Mouse (Mus musculus) hematopoietic stem cell, adult 5-6 weeks (primary cell): ENCODE measurements around the gene Dpysl4. TPM values are rescaled to one million over a fixed set of nuclear protein-coding genes. Genes with fewer than 3 reads are reported as not detected.
A peak's percentile ranks its signal among the peaks of the same experiment; 100 is the strongest.

Source experiments
- ATAC-seq, 2 experiments: fragments of 125-278 bp in 1 of 2; replicated peaks in 1 of 2; 2 replicates each; pipeline ENCODE4 v1.8.0; 2016 to 2017; ENCODE audit warnings: inconsistent platforms in 2 of 2, mild to moderate bottlenecking in 2 of 2, moderate number of reproducible peaks in 2 of 2, low read depth in 1 of 2, moderate TSS enrichment in 1 of 2; ENCODE audit not compliant: low FRiP score in 2 of 2, poor library complexity in 2 of 2, severe bottlenecking in 2 of 2, insufficient read depth in 1 of 2, low TSS enrichment in 1 of 2
- total RNA-seq: library from RNA; stranded (forward); fragments of 172-1452, 232-1000 nt; gene quantifications from 2 replicates; pipeline ENCODE4 v1.2.3, GENCODE M21; 2017

Dpysl4 gene
- total RNA-seq, result not detected in 2 replicates

DNA sequence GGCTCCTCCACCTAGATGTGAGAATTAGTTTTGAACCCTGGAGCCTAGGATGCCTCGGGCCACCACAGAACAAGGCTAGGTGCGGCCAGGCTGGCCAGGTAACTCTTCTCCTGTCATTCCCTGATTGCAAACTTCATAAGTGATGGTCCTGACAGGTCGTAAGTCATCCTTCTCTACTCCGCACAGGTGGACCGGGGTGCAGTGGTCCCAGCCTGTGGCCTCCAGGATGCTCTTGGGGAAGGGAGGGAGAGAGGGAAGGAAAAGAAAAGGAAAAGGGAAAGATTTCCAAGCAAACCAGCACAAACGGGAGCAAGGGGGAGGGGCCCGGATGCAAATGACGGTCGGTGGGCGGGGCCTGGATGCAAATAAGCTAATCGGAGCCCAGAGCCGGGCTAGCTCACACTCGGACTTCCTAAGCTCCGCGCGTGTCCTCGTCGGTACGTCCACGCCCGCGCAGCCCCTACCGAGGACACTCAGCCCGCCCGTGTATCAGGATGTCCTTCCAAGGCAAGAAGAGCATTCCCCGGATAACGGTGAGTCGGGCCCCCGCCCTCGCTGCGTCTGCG lies at the start of gene Dpysl4:
Gene Dpysl4 (plus strand): TSS at position 373 of the 566 bp plus-strand sequence.
- no peak for ATAC-seq

DNA sequence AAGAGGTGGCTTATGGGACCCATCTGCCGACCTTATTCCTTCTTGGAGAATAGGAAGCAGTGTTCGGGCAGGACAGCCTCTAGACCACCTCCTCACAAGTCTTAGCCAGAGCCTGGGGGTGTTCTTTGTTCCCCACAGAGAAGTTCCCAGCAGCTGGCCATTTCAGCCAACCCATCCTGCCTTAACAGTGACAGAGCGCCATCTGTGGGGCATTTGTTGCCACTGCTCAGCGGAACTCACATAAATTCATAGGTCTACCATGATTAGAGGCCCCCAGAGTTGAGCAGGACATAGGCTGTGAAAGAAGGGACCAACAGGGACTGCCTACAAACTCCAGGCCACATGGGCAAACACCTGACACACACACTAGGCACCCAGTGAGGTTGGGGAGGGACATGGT lies 22.4 kb upstream of the Dpysl4 start:
- ATAC-seq, result 0 out of 4 replicates have a peak, but pooled peaks of 1 of the 2 experiments have one; percentile 49

DNA sequence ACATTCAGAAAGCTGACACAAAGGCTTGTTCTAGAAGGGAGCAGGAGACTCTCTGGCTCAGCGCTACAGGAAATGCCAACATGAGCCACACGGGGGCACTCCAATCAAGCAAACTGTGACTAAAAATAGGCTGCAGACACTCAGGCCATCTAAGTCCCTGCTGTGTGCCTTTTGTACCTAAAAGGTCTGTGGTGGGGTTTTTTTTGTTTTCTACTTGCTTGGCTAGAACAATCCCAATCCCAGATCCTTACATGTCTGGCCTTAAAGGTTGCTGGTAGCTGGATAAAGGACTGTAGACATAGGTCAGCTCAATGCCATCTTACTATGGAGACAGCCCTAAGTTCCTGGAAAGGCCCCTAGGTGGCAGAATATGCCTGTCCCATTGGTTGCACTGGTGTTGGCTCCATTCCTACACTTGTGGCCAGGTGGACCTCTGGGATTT lies 17.6 kb upstream of the Dpysl4 start:
- peak; percentile 73 to 84 for ATAC-seq

DNA sequence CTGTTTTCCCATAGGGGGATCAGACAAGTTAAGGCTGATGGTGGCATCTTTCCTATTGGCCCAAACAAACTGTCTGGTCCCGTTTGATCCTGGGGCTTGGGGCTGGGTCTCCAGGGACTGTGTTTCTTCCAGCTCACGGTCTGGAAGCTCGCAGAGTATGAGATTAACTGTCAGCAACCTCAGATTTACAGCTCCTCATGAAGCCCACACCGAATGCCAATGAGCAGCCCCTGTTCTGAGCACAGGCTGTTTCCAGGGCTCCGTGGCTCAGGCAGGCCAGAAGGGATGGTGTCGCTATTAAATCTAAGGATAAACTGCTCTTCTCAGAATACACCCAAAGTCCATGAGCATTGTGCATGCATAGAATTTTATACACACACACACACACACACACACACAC lies 11.6 kb upstream of the Dpysl4 start:
- no peak for ATAC-seq

DNA sequence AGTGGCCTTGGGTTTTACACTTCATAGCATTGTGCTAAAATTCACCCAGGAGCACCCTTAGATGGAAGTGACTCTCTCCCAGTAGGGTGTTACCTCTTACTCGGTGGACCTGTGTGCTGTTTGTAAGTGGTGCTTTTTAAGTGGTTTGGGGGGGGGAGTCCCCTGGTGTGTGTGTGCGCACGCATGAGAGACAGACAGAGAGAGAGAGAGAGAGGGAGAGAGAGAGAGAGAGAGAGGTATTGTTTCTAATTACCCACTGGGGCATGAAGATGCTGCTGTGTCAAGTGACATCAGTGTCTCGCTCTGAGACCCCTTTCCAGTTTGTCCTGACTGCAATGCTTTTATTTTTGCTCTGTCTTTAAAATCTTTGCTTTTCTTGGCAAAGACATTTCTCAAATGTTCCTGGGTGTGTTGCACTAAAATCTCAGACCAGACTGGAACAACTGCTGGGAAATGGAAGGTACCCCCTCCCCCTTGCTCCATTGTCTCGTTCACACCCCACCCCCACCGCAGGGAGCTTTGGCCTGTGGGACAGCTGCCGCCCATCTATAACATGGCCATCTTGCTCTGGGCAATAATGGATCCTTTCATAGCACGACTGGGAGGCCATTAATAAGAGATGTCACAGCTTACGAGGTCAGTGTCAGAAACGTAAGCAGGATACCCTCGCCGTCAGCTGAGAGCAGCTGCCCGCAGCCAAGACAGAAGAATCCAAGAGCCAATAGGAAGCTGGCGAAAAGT lies 10.6 kb upstream of the Dpysl4 start:
- no peak for ATAC-seq

DNA sequence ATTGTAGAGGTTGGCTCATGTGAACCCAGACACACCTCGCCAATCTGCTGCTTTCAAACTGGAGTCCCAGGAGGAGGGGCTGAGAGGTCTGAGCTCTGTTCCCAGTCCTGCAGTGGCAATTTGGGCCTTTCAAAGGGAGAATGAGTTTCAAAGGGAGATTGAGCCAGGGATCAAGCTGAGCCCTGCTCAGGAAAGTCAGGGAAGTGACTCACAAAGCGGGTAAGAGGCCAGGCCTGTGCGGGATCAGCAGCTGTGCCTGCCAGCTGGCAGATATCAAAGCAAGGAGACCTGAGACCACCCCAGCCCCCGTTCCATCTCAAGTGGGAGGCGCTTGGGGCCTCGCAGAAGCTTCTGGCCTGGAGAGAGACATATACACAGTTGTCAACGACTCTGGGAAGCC lies 8.5 kb upstream of the Dpysl4 start:
- ATAC-seq, result no peak

DNA sequence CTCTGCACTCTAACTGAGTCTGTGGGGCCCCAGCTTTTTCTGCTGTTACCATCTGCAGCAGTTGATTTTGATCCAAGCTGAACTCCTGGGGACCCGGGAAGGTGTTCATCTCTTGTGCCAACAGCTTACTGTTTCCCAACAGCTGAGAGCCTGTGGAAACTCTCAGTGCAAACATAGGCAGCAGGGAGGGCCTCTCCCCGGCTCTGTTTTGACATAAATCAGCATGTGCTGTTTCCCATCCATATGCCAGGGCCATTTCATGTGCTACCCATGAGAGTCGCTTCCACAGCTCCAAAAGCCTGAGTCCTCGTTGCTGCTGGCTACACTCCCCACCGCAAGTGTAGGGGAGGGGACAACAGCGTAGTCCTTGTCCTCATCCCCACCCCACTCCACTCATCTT lies 7.6 kb upstream of the Dpysl4 start:
- no peak for ATAC-seq

DNA sequence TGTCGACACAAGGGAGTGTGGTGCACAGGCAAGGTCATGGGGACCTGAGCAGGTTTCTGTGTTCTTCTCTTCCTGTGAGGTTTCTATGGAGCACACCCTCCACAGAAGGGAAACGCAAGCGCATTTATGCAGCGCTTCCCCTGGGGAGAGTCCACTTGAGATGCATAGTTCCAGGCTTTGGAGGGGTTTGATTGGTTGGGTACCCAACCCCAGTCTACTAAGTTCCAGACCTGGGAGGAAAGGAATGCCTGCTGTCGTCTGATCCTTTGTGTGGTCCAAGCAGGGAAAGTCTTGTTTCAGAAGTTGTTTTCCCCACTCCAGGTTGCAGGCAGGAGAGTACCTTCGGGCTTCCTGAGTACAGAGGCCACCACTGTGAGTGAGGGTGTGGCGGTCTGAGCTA lies 6.7 kb upstream of the Dpysl4 start:
- no peak for ATAC-seq

DNA sequence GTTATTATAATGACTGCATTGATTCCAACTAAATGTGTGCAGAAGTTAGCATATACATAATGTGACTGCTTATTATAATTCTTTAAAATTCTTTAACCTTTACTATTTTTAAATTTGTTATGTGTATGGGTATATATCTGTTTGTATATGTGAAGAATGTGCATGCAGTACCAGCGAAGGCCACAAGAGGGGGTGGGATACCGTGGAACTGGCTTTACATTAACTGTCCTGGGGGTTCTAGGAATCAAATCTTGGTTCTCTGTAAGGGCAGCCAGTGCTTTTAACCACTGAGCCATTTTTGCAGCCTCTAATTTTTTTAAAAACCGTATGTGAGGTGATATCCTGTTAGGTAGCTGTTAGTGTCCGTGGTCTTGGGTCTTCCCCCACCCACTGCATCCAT lies 5.1 kb upstream of the Dpysl4 start:
- no peak for ATAC-seq

DNA sequence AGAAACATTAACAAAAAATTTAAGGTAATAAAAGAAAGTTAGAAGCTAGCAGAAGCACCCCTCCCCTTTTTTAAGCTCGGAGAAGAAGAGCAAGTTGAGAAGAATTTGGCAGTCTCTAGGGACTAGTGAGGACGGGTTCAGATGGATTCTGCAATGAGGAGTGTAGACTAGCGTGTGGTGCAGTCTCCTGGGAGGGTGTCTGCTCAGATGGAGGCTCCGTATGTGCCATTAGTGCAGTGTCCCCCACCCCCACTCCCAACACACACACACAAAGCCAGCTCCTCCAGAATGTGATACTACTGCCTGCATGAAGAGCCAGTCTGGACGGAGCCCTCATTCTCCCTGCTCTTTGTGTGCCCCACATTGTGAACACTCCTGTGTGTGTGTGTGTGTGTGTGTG lies 4.6 kb upstream of the Dpysl4 start:
- ATAC-seq, result no peak

DNA sequence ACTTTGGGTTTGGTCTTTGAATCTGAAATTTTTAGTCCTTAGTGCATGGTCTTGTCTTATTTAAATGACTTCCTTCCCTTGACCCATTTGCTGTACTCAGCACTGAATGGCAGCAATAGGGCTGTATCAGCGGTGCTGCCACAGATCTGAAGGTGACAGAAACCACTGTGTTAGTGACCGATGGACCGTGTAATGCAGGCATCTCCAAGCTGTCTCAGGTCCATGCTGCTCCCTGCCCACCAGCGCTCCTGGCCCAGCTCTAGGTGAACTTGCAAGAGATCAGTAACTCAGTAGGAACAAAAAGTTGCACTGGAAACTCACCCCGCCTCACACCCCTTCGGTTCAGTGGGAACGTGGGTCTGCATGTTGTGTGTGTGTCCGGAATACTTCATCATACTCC lies 3.5 kb upstream of the Dpysl4 start:
- no peak for ATAC-seq

DNA sequence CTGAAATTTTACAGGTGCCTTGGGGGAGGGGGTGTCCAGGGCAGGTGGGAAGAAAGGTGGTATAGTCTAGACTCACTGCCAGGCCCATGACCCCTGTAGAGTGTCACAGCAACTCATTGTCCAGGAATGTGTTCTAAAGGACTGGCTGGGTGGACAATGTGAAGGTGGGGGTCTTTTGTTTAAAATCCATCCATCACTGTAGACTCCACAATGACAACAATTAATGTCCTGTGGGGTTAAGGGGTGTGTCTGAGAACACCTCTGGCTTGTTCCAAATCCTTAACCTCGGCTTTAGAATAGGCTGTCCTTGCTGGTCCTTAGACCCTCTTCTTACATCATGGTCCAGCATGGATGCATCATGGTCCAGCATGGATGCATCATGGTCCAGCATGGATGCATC lies 1.5 kb upstream of the Dpysl4 start:
- ATAC-seq, result no peak

DNA sequence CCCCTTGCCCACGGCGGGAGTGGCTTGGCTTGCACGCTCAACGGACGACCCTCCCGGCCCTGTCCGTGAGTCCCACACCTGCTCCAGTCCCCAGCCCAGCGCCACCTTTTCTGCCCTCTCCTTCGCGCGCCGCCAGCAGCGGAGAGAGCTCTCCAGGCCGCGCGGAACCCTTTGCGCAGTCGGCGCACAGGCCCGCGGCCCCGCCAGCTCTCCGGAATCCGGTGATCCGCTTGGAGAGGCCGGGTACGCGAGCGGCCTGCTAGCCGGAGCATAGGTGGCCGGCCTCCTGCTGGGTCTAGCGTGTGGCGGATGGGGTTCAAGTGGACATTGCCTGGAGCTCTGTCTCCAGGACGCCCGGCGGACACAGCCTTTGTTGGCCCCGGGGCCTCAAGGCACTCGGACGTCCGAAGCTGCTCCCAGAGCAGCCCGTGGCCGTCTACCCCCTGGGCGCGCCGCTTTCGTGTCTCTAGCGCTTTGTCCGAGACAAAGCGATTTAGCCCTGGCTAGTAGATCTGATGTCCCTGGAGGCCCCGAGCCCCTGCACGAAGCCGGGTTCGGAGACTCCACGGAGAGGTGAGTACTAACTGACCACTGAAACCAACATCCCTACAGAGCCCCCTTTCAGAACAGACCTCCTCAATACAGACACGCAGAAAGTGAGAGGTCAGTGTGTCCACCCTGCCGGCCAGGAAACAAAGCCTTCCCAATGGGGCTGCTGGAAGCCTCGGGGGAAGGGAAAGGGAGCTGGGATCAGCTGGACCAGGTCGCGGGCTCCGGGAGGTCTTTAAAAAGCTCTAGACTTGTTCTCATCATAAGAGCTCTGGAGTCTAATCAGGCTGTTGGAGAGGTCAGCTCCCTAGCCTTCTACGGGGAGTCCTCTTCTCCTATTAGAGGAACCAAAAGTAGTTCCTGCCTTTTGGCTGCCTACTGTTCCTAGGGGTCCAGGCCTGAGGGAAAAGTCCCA lies 676 bp downstream of the Dpysl4 start:
- no peak for ATAC-seq

DNA sequence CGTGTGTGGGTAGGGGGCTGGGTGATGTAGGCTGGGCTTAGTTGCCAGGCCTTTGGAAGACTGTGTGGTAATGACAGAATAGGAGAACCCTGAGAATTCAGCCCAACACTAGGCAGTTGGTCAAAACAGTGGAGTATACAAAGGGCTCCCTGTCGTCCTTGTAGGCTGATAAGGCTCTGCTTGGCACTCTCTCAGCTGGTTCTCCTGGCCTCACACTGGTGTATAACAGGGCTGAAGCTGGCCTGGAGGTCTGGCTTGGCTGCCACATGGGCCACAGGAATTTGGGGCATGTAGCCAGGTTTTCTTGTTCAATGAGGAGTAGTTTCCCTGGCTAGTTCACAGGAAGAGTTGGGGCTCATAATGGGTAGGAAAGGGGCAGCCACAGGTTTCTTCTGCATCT lies 2.0 kb downstream of the Dpysl4 start:
- ATAC-seq, result no peak

DNA sequence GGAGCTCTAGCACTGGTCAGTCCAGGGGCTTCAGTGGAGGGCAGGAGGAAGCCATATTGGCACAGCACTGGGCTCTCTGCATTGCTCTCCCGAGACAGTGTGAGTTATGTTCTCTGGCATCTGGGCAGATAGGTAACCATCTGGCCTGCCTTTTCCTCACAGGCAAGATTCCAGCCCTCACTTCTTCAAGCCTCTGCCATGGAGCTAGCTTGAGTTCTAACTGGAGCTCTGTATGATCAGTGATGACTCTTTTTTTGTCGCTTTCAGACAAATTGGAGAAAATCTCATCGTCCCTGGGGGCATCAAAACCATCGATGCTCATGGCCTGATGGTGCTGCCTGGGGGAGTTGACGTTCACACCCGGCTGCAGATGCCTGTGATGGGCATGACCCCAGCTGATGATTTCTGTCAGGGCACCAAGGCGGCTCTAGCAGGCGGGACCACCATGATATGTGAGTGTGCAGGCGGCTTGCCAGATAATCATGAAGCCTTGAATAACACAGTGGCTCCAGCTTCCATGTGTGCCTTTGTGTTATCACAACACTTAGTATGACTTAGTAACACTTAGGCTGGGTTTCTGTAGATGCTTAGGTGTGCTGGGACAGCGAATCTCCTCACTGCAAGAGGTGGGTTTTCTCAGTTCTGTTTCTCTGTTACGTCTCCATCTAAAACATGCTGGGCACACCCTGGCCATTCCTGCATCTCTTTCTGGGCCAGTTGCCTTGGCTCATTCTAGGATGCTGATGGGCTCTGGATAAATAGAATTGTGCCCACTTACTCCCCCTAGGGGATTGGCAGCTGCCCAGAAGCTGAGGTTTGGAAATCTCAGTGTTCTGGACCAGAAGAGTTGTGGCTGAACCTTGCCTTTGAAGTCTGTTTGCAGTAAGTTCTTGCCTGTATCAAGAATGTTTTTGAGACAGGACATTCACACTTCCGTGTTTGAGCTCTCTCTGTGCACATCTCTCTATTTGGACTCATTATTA lies 4.4 kb downstream of the Dpysl4 start:
- no peak for ATAC-seq

DNA sequence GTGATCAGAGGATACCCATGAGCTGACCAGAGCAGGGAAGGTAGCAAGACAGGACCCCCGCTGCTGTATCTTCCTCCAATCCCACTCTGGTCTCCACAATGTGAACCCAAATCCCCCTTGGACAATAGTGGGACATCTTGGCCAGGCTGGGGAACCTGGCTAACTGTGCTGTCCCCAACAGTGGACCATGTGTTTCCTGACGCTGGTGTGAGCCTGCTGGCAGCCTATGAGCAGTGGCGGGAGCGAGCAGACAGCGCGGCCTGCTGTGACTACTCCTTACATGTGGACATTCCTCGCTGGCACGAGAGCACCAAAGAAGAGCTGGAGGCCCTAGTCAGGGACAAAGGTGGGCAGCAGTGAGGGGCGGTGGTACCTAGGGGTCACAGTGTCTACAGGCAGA lies 5.9 kb downstream of the Dpysl4 start:
- ATAC-seq, result no peak

DNA sequence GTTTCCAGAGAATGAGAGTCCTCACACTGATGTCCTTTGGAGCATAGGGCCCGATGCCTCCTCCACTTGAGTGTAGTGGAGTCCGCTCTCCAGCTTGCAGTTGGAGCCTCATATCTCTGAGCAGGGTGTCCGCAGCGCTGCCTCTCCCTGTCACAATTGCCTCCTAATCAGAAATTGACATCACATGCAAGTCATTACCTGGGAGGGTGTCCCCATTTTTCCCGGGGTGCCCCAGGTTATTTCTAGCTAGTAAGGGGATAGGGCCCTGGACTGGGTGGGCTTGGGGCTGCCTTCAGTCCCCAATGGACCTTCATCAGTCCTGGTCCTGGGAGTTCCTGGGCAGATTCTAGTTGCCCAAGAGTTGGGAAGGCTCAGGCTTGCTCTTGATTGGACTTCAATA lies 6.9 kb downstream of the Dpysl4 start:
- no peak for ATAC-seq
